Mouse (Mus musculus): ENCODE data around the gene Dvl3.
"Not testable (repeated sequence)": the region's sequence is repeated elsewhere in the genome, so short reads cannot be mapped to it uniquely, and the experiment has no call there.

The Dvl3 gene

DNA sequence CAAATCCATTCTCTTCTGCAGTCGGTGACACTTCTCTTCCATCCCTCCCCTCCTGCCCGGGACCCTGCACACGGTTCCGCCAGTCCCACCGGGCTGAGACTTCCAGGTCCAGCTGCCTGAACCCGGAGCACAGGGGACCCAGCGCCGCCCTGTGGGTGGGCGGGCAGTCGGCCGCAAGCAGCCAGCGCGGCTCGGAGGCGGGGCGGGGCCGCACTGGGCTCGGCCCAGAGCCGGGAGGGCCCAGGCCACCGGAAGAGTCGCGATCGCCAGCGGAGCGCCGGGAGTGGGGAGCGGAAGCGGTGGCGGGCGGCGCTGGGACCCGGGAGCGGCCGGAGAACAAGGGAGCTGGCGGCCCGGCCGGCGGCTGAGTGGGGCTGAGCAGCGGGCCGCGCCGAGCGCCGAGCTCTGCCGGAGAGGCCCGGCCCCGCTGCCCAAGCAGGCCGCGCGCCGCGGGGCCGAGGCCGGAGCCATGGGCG is at the start of gene Dvl3:
Gene Dvl3, plus strand, starts transcription at position 257 of the 476 bp plus-strand sequence.
- DNase-seq (ENCODE audit: low read depth) = peak; percentile 69

DNA sequence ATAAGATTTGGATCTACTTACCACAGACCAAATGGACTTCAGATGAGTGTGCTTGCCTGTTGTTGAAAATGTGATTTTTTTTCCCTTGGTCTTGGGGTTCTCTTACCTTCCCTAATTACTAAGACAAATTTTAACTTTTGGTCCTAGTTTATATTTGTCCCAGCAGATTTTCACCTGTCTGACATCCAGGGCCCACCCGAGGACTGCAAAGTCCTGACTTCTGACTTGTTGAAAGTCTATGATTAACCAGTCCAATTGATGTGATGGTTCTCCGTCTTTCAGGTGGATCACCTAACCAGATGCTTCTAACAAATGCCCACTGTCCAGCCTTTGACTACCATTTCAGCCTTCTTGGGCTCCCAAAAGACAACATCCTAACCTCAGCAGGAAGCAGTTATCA is 45.8 kb upstream of the Dvl3 start:
- DNase-seq (ENCODE audit: low read depth) = no peak

DNA sequence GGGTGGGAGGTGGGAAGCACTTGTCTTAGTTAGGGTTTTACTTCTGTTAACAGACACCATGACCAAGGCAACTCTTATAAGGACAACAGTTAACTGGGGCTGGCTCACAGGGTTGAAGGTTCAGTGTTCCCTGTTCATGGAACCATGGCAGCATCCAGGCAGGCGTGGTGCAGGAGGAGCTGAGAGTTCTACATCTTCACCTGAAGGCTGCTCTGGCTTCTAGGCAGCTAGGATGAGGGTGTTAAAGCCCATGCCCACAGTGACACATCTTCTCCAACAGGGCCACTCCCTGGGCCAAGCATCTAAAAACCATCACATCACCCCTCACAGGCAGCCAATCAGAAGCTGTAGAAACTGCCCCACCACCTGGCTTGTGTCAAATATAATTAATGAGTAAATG is 45.1 kb upstream of the Dvl3 start:
- no peak for DNase-seq (ENCODE audit: low read depth)

DNA sequence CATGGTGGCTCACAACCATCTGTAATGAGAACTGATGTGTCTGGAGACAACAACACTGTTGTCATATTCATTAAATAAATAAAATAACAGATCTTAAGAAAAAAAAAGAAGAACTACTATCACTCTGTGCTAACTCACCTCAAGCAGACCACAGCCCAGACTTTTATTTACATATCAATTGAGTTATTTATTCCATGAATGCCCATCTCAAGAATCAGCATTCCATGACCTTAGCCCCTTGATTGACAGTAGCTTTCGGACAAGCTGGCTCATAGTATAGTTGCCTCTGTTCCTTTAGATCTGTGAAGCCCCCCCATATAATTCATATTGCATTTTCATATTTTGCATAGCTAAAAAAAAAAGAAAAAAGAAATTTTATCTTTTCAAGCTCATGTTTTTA is 43.0 kb upstream of the Dvl3 start:
- DNase-seq (ENCODE audit: low read depth) = no peak

DNA sequence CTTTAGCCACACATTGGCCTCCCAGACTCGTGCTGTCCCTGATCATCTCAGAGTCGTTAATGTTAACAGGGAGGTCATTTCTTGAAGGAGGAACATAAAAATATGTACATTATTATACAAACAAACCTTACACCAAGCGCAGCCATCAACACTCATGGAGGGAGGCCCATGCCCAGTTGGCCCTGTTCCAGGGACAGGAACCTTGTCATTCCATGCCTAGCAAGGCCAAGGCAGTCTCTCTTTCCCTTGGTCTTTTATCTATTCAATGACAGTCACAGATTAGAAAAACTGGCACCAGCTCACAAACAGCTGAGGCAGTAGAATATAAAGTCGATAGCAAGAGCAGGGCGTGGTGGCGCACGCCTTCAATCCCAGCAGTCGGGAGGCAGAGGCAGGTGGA is 42.6 kb upstream of the Dvl3 start:
- no peak for DNase-seq (ENCODE audit: low read depth)

DNA sequence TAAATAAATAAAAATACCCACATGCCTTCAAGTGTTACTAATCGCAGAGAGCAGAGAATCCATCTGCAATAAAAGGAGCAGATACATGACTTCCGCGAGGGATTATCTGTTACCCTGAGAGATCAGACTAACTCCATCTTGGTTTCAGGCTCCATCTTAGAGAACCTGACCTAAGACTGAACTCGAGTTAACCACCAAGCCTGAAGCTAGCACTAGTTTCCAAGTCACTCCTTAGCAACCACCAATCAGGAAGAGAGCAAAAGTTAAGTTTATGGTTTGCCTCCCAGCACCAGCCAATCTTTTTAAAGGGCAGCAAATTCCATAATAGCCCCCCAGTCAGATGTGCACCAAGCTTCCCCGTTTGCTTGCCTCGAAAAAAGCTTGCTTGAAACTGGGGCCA is 42.0 kb upstream of the Dvl3 start:
- DNase-seq (ENCODE audit: low read depth) = no peak

DNA sequence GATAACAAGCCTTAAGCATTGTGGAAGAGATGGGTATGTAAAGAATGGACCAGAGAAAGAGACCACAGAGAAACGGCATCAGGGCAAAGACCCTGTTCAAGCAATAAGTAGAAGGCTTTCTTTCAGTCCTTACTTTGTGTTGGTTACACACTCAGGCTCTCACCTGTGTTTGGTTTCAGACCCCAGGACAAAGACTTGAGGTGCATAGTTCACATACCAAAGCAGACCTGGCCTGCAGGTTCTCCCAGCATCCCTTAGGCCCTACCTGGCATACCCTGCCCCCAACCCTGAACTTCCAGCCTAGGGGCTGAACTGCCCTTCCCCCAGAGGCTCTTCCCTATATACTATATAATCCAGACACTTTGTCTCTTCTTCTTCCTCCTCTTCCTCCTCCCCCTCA is 41.4 kb upstream of the Dvl3 start:
- DNase-seq (ENCODE audit: low read depth) = no peak

DNA sequence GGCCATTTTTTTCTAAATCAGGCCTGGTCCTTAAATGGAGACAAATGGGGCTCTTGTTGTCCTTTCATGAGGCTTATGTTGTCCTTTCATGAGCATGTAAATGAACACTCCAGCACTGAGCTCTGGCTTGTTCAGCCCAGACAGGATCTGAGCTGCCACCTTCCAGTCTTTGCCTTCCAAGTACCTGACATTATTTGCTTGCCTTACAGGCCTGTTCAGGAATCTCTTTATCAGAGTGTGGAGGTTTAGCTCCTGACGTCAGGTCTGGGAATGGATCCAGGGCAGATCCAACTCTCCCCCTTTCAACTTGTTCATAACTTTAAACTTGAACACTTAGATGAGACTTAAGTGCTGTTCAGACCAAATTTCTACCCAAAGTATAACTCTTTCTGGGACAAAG is 39.9 kb upstream of the Dvl3 start:
- no peak for DNase-seq (ENCODE audit: low read depth)

DNA sequence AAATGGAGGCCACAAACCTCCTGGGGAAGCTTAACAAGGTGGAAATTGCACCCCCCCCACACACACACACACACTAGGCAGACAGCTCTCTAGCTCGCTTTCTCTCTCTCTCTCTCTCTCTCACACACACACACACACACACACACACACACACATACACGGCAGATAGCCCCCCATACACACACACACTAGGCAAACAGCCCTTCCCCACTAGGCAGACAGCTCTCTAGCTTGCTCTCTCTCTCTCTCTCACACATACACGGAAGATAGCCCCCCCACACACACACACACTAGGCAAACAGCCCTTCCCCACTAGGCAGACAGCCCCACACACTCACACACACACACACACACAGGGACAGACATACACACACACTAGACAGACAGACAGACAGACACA is 39.5 kb upstream of the Dvl3 start:
- no peak for DNase-seq (ENCODE audit: low read depth)

DNA sequence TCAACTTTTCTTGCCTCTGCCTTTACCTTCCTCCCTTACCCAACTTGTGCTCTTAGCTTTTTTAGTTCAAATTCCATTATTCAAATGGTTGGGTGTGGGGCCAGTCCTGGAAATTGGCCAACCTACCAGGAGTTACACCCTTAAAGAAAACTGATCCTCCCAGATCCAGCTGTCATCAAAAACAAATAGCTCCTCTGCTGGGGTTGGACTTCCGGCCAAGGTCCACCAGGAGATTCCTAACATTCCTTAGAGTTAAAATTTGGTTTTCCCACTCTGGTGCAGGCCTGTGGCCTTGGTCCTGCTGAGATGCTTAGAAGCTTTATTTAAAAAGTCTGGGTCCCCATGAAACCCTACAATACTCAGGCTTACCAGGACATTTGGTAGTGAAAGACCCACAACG is 38.3 kb upstream of the Dvl3 start:
- DNase-seq (ENCODE audit: low read depth) = no peak

DNA sequence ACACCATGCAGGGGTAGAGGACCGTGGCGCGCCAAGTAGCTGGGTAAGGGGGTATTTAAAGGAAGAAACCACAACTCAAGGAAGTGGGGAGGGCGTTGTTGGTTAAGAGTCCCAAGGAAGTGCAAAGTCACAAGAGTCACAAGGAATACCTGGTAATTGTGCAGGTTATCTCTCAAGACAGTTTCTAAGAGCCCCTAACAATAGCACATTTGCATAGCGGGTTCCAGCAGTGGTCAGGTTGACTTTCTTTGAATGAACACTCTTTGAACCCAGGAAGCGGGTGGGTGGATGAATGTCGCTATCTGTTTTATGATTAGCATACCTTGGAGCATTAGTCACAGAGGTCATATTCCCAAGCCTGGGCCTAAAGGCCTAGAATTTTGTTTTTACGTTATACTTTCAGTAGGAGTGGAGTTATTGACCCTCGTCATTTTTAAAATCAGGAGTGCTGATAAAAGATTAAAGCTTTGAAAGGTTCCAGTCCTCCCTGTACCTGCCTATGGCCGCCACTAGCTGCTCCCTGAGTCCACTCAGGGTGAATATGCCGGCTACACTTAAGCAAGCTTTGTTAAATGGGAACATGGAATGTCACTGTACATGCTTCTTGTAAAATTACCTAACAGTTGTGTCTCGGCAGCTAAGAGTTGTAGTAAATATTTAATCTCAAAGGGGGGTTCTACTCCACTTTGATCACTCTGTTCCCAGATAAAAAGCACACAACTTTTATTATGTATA is 37.6 kb upstream of the Dvl3 start:
- not testable (repeated sequence) for DNase-seq (ENCODE audit: low read depth)

DNA sequence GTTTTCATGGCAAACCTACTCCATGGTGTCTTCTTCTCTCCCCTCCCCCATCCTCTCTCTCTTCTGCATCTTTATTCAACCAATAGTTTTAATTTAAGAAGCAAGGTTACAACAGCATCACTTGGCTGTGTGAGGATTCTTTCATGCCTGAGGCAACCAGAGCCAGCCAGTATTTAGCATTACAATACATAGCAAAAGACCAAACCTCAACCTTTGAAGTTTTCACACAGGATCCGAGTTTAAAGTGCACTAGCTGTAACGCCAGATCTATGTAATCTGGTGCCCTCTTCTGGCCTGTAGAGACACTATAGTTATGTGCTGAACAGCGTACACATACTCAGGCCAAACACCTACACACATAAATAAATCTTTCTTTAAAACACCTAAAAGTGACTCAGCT is 36.7 kb upstream of the Dvl3 start:
- no peak for DNase-seq (ENCODE audit: low read depth)

DNA sequence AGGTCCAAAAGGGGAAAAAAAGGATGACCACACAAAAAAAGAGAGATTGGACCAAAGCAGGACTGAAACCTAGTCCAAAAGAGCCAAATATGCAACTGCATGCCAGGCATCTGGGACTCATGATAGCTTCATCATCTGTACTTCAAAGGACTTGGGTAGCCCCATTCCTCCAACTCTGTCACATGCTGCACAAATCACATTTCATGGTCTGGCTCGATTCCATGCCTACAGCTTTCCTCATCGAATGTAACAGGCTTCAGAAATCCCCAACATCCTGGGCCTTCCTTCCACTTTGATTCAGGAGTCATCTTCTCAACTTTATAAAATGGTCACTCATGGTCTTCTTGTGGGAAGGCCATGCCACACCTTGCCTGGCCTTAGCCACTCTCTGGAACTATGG is 35.0 kb upstream of the Dvl3 start:
- no peak for DNase-seq (ENCODE audit: low read depth)

DNA sequence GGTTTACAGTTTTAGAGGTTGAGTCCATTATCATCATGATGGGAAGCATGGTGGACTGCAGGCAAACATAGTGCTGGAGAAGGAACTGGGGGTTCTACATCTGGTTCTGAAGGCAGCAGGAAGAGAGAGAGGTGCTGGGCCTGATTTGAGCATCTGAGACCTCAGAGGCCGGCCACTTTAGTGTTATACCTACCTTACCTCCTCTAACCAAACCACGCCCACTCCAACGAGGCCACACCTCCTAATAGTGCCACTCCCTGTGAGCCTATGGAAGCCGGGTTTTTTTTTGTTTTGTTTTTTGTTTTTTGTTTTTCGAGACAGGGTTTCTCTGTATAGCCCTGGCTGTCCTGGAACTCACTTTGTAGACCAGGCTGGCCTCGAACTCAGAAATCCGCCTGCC is 33.1 kb upstream of the Dvl3 start:
- not testable (repeated sequence) for DNase-seq (ENCODE audit: low read depth)

DNA sequence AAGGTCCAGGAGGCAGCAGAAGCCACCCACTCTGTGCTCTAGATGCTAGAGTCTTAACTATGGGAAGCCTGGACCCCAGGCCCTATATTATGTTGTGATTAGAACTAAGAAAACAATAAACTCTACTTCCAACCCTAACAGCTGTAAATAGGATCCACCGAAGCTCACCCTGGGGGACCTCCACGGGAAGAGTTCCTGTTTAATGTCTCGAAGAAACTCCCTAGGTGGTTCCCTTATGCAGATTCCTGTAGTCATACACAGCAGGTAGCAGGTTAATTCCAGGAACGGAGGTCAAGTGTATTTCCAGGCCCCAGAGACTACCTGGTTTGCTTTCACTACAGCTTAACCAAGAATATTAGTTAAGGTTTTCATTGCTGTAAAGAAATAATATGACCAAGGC is 31.7 kb upstream of the Dvl3 start:
- no peak for DNase-seq (ENCODE audit: low read depth)

DNA sequence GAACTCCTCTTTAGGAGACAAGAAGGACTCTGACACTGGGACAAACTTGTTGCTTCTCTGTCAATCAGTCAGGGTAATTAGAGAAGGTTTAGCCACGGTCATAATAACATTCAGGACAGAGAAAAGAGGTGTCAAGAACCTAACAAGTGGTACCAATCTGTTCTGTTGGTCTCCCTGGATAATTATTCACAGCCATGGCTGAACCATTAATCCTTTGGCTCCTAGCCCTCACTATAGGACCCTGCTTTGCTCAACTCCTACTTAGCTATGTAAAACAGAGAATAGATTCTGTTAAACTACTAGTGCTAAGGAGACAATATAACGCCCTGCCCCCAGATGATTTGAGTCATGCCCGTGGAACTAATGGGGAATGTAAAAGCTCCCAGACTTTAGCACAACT is 30.7 kb upstream of the Dvl3 start:
- no peak for DNase-seq (ENCODE audit: low read depth)

DNA sequence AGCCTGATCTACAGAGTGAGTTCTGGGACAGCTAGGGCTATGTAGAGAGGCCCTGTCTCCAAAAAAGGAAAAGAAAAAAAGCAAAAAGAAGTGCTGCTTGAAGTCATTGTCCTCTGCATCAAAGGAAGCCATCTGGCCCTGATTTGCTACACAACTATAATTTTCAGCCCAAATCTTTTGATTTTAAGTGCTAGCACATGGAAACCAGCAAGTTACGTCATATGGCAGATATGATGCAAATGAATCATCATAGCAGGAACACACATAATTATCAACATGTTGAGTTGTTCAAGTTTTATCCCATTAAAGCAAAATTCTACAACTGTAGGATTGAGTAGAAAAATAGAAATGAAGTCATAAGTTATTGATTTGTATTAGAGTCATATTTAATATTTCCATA is 28.6 kb upstream of the Dvl3 start:
- DNase-seq (ENCODE audit: low read depth) = no peak

DNA sequence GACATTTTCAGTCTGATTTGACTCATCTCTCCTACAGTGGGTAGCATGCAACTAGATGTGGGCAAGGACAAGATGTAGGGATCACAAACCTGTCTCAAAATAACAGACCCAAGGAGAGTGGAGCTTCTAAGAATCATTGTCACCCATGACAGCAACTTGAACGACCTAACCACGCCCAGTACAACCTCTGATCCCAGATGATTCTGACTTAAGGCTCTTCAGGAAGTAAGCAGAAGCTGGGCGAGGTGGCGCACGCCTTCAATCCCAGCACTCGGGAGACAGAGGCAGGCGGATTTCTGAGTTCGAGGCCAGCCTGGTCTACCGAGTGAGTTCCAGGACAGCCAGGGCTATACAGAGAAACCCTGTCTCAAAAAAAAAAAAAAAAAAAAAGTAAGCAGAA is 28.0 kb upstream of the Dvl3 start:
- DNase-seq (ENCODE audit: low read depth) = not testable (repeated sequence)

DNA sequence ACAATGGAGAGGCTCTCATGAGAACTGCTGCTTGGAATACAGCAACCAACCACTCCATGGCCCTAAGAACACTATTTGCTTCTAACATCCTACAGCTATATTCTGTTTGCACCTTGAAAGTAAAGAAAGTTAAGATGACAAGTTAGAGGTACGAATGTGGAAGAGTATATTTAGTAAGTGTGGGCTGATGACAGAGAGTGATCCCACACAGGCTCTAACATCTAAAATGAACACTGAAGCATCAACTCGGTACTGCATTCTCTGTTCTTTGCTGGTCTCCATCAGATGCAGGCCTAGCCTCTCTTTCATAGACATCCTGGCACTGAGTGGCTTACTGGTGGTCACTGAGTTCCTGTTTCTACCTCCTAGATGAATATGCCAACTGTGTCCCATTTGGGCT is 27.5 kb upstream of the Dvl3 start:
- no peak for DNase-seq (ENCODE audit: low read depth)

DNA sequence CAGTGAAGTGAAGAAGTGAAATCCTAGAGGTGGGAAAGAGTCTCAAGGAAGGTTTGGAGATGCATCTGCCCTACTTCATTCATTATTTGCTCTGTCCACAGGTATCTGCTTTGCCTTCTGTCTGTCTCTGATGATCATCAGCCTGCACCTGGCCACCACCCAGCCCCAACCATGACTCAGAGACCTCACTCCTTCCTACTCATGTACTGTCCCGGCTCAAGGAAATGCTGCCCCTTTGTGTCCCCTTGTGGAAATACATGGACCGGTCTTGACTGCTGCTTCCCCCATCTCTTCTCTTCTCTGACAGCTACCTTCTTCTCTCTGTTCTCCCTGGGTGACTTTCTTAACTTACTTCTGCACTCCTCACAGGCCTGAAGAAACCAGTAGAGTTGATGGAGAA is 26.2 kb upstream of the Dvl3 start:
- DNase-seq (ENCODE audit: low read depth) = peak; percentile 18

DNA sequence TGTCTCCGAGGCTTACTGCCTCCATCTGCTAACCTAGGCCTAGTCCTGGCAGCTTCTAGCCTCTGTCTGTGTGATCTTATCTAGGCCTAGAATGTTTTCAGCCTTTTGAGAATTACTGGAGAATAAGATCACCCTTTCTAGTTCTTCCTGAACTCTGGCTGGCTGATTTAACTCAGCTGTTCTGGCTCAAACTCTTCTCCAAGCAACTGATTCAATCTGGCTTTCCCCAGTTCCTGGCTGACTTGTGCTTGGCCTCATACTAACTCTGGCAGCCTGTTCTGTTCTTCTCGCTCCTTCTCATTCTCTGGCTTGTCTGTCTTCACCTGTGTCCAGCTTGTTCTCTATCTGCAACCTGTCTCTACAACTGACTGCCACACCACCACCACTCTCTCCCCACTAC is 25.5 kb upstream of the Dvl3 start:
- DNase-seq (ENCODE audit: low read depth) = no peak

DNA sequence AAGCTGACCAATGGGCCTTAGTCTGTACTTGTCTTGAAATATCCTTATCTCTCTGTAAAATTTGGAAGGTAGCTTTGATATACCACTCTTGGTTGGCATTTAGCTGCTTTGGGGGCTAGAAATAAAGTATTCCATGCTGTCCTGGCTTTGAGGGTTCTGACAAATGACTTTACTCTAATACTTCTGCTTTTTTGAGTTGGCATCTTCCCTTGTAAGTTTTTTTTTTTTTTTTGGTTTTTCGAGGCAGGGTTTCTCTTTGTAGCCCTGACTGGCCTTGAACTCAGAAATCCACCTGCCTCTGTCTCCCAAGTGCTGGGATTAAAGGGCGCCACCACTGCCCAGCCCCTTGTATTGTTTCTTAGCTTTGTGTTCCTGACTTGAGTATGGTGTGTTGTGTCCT is 23.3 kb upstream of the Dvl3 start:
- no peak for DNase-seq (ENCODE audit: low read depth)

DNA sequence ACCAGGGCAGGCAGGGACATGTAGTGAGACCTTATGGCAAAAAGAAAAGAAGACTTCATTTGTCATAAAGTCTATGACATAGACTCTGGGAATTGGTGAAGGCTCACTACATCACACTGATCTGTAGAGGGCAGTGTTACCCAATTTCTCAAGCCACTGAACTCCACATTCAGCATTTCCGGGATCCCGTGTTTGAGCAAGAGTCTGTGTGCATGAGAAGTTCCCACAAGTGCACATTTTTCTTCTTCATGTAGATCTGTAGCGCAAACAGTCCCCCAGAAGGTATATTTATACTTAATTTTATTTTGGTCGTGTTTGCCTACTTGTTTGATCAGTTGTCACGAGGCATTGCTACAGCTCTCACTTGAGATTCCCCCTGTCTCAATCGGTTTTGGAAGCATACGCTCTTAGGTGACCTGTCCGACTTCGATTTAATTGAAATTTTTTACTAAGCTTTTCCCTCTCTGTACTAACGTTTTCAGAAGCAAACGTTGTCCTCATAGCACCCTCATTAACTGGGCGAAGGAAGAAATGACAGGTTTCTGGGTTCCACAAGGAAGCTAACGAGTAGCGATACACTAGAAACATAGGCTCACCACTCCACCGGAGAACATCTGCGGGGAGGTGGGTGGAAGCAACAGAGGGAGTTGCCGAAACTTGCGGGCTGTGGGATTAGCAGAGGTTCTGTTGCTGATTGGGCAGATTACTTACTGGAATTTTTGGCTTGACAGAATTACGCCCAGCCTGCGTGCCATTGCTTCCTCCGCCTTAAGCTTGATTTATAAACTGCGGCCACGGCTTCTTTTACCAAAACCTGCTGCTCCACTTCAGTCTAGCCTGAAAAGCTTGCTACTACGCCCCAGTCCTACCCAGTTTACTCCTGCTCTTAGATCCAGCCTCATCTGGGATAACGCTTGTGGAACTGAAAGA is 19.8 kb upstream of the Dvl3 start:
- DNase-seq (ENCODE audit: low read depth) = peak; percentile 81
